Mouse (Mus musculus) heart, embryonic 15.5 days (tissue): ENCODE data around the gene Usp15. TPM values are rescaled to one million over a fixed set of nuclear protein-coding genes. Genes with fewer than 3 reads are reported as not detected.

Experiments used
- ATAC-seq: fragments of 200-750 bp; cut with Nextera tagmentation; replicated peaks from 2 replicates; pipeline ENCODE4 v1.8.0; 2017; ENCODE audit warnings: low read depth, moderate TSS enrichment; ENCODE audit not compliant: insufficient number of reproducible peaks, insufficient read depth, low FRiP score
- H3K27ac ChIP-seq: fragments of 300-500 bp; sonication (generic); 2 replicates; pipeline ENCODE4 v1.5.1; 2015; ENCODE audit warnings: mild to moderate bottlenecking, inconsistent platforms
- H3K27me3 ChIP-seq: fragments of 300-500 bp; sonication (generic); 2 replicates; pipeline ENCODE4 v1.6.1; 2015; ENCODE audit warnings: inconsistent platforms
- H3K36me3 ChIP-seq: fragments of 300-500 bp; sonication (generic); 2 replicates; pipeline ENCODE4 v1.6.1; 2015; ENCODE audit warnings: mild to moderate bottlenecking, inconsistent platforms
- H3K4me1 ChIP-seq: fragments of 300-500 bp; sonication (generic); replicated peaks from 2 replicates; pipeline ENCODE4 v1.6.1; 2015; ENCODE audit warnings: inconsistent platforms
- H3K4me2 ChIP-seq: fragments of 300-500 bp; sonication (generic); 2 replicates; pipeline ENCODE4 v1.6.1; 2015; ENCODE audit warnings: inconsistent platforms, mild to moderate bottlenecking, moderate library complexity
- H3K4me3 ChIP-seq: fragments of 300-500 bp; sonication (generic); 2 replicates; pipeline ENCODE4 v1.5.1; 2015; ENCODE audit warnings: mild to moderate bottlenecking, inconsistent platforms
- H3K9ac ChIP-seq: fragments of 300-500 bp; sonication (generic); 2 replicates; pipeline ENCODE4 v1.6.1; 2015; ENCODE audit warnings: mild to moderate bottlenecking, inconsistent platforms
- H3K9me3 ChIP-seq: fragments of 300-500 bp; sonication (generic); replicated peaks from 2 replicates; pipeline ENCODE4 v1.6.1; 2016; ENCODE audit warnings: inconsistent platforms
- WGBS: fragments of 180-500 bp; shearing (Covaris S2); methylation state at CpG from one replicate; pipeline ENCODE4 v1.1.7; 2015; ENCODE audit warnings: mixed read lengths; 5-methylcytosine and 5-hydroxymethylcytosine counted together
- polyA plus RNA-seq: library from polyadenylated mRNA; unstranded; fragments of >200 nt; fragmentation: Nextera tagmentation; extraction: Ambion mirVana; gene quantifications from 2 replicates; pipeline ENCODE4 v1.2.1, GENCODE M21; 2015

Gene Usp15
- polyA plus RNA-seq, 1 experiment from 2014 or later: 53.5 TPM

DNA sequence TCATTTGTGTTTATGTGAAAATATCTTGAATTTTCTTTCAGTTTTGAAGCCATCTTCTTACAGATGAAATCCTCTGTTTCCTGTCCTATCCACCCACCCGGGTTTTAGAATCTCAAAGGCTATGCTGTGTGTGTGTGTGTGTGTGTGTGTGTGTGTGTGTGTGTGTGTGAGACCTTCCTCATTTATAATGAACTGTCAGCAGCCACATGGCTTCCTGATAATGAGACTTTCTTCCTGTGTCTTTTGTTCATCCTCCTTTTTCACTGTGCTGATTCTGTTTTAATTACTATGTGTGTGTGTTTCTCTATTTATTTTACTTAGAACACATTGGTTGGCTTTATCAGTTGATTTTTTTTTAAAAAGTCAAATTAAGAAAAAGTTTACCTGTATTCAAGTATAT lies 95.5 kb downstream of the Usp15 start:
- Histone ChIP-seq H3K9me3 (no peaks in the 10 kb centered on the region), H3K9ac (no peak overlapping the region), H3K4me2 (no peak overlapping the region), H3K36me3 (no peaks in the 10 kb centered on the region), H3K4me1 (no peaks in the 10 kb centered on the region), H3K4me3 (no peak overlapping the region), H3K27me3 (no peaks in the 10 kb centered on the region), H3K27ac (no peak overlapping the region)
- no peak for ATAC-seq
- 65% methylated on average over 1 of the region's 1 CpGs for WGBS

DNA sequence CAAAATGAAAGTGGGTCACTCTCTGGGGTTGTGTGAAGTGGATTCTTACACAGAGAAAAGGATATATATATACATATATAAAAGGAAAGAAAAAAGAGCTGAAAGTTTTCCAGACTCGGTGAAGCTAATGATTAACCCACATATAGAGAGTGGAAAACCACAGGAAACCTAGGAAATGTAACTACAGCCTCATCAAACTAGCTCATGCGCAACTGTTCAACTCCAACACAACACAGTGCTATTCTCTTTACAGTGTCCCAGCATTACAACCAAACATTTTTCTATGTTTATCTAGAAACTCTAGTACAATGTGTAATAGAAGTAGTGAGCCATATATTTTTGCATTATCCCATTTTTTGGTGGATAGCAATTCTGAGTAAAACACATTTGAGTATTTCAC lies 96.2 kb downstream of the Usp15 start:
- Histone ChIP-seq H3K4me3 (no peak overlapping the region), H3K36me3 (no peaks in the 10 kb centered on the region), H3K4me2 (no peak overlapping the region), H3K27ac (no peak overlapping the region), H3K9ac (no peak overlapping the region), H3K9me3 (no peaks in the 10 kb centered on the region), H3K4me1 (no peaks in the 10 kb centered on the region), H3K27me3 (no peaks in the 10 kb centered on the region)
- no peak for ATAC-seq
- WGBS: 84% methylated on average over 2 of the region's 2 CpGs

DNA sequence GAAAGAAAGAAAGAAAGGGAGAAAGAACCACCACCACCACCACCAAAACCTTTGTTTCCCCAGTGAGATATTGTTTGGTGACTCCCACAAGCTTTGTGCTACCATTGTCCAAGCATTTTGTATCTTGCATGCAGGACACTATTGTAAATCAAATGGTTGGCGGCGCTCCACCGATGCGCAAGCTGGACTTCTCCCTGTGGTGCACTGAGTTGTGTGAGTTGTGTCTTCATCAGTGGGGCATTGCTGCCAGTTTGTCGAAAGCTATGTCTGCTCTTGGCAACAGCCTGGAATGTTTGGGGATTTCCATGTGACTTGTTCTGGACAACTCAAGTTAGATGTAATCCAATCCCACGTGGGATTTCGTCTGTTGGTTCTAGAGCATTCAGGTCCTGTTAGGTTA lies 102.3 kb downstream of the Usp15 start:
- no peaks in the 10 kb centered on the region for H3K27me3 ChIP-seq
- H3K9ac ChIP-seq: no peak overlapping the region
- ATAC-seq: no peak
- H3K4me2 ChIP-seq: no peak overlapping the region
- no peaks in the 10 kb centered on the region for H3K9me3 ChIP-seq
- H3K36me3 ChIP-seq: no peaks in the 10 kb centered on the region
- no peak overlapping the region for H3K27ac ChIP-seq
- no peaks in the 10 kb centered on the region for H3K4me1 ChIP-seq
- H3K4me3 ChIP-seq: no peak overlapping the region
- 78% methylated on average over 7 of the region's 7 CpGs for WGBS

DNA sequence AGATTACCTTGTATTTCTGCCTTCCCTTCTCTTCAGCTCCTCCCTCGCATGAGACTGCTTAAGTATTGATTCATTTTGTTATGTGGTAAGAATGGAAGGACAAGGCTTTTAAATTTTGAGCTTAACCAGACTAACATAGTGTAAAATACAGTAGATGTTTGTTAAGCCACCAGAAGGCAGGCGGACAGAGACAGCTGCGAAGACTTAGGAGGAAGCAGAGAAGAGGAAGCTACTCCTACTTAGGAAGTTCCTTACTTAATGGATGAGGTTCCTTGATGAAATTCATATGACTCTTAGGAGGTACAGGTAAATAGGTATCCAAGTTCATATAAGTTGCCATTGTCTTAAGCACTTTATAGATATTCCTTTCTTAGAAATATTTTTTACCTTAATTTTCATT lies 104.2 kb downstream of the Usp15 start:
- Histone ChIP-seq H3K36me3 (no peaks in the 10 kb centered on the region), H3K4me2 (no peak overlapping the region), H3K9me3 (no peaks in the 10 kb centered on the region), H3K9ac (no peak overlapping the region), H3K4me3 (no peak overlapping the region), H3K27ac (no peak overlapping the region), H3K27me3 (no peaks in the 10 kb centered on the region), H3K4me1 (no peaks in the 10 kb centered on the region)
- WGBS: 60% methylated on average over 3 of the region's 3 CpGs
- ATAC-seq: no peak

DNA sequence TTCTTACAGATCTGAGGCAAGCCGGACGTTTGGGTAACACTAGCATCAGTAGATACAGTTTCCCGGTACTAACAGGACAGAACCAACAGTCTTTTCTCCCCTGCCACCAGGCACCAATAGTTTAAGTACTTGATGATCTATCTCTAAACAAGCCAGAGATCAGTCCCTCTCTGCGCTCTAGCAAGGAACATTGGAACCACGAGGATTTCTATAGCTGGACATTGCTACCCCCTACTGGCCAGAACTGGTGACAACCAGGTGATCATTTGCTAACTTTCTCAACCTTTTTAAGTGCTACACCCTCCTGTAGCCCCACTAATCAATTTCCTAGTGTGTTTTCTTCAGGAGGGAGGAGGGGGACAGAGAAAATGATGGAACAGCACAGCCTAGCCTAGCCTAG lies 105.1 kb downstream of the Usp15 start:
- H3K36me3 ChIP-seq: no peaks in the 10 kb centered on the region
- ATAC-seq: no peak
- H3K27me3 ChIP-seq: no peaks in the 10 kb centered on the region
- H3K4me3 ChIP-seq: no peak overlapping the region
- H3K4me1 ChIP-seq: no peaks in the 10 kb centered on the region
- H3K9ac ChIP-seq: no peak overlapping the region
- no peak overlapping the region for H3K27ac ChIP-seq
- no peak overlapping the region for H3K4me2 ChIP-seq
- no peaks in the 10 kb centered on the region for H3K9me3 ChIP-seq
- 33% methylated on average over 5 of the region's 5 CpGs for WGBS

DNA sequence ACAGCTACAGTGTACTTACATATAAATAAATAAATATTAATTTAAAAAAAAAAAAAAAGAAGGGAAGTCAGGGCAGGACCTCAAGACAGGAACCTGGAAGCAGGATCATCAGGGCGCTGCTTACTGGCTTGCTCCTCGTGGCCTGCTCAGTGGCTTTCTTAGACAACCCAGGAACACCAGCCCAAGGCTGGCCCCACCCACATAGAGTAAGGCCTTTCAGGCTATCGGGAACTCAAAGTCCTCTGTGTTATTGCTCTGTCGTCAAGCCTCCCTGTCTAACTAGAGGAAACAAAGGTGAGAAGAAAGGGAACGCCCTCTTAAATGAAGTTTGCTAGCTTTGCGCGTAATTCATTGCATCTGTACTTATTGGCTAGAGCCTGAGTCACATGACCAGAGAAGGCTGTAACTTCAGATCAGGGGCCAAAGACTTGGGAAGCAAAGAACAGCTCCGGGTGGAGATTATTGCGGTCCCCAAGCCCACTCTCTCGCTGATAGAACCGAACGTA lies 107.3 kb downstream of the Usp15 start:
- H3K27ac ChIP-seq: no peak overlapping the region
- ATAC-seq: no peak
- H3K9ac ChIP-seq: no peak overlapping the region
- H3K4me2 ChIP-seq: no peak overlapping the region
- H3K4me1 ChIP-seq: no peaks in the 10 kb centered on the region
- no peaks in the 10 kb centered on the region for H3K36me3 ChIP-seq
- no peaks in the 10 kb centered on the region for H3K27me3 ChIP-seq
- 74% methylated on average over 12 of the region's 12 CpGs for WGBS
- no peaks in the 10 kb centered on the region for H3K9me3 ChIP-seq
- H3K4me3 ChIP-seq: no peak overlapping the region

DNA sequence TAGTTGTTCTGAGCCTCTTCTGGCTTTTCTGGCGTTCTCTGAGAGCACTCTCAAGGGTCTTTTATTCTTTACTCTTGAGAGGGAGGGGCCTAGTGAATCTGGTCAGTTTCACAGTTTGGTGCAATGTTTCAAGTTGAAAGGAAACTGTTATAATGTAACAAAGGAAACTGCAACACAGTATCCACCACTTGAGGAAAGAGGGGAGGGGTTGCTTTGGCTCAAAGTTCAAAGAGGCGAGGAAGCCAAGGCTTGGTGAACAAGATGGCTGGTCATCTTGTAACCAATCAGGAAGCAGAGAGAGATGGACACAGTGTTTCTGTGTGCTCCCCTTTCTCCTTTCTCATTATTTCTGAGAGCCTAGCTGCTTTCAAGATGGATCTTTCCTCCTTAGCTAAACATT lies 109.9 kb downstream of the Usp15 start:
- no peaks in the 10 kb centered on the region for H3K4me1 ChIP-seq
- no peak overlapping the region for H3K9ac ChIP-seq
- ATAC-seq: no peak
- no peaks in the 10 kb centered on the region for H3K36me3 ChIP-seq
- no peaks in the 10 kb centered on the region for H3K27me3 ChIP-seq
- 81% methylated on average over 2 of the region's 2 CpGs for WGBS
- H3K4me3 ChIP-seq: no peak overlapping the region
- no peak overlapping the region for H3K27ac ChIP-seq
- H3K9me3 ChIP-seq: no peaks in the 10 kb centered on the region
- H3K4me2 ChIP-seq: no peak overlapping the region

DNA sequence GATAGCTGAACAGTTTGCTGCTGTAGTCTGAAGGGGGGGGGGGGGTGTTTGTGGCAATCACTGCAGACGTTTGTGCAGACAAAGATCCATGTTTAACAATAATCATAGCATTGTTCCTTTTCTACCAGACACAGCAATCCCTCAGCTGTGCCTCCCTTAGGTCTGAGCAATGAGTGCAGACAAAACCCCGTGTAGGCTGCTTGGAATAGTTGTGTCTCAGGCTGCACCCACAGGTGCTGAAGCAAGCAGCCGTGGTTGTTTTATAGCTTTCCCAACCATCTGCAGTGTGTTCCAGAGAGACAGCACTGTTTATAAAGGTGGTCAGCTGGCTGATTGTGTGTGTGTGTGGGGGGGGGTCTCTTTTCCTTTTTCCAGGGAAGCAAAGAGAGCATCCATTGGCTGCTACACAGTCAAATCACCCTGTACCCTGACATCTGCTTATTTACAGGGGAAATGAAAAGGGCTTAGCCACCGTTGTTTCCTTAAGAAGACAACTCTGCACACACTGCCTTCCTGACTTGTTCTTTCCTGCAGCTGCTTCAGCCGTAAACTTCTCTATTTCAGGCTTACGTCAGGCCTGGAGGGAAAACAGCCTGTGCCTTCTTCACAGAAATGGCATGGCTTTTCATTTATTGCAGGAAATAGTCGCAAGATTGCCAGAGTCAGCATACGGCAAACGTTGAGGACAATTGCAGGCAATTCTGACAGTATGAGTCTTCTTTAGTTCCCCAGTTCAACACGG lies 111.7 kb downstream of the Usp15 start:
- H3K36me3 ChIP-seq: no peaks in the 10 kb centered on the region
- no peak overlapping the region for H3K9ac ChIP-seq
- no peak overlapping the region for H3K4me2 ChIP-seq
- no peak for ATAC-seq
- no peaks in the 10 kb centered on the region for H3K4me1 ChIP-seq
- no peak overlapping the region for H3K4me3 ChIP-seq
- H3K27ac ChIP-seq: no peak overlapping the region
- H3K9me3 ChIP-seq: no peaks in the 10 kb centered on the region
- H3K27me3 ChIP-seq: no peaks in the 10 kb centered on the region
- 56% methylated on average over 10 of the region's 10 CpGs for WGBS

- no peaks in the 10 kb centered on the region for H3K9me3 ChIP-seq
- H3K27ac ChIP-seq: no peak overlapping the region
- no peaks in the 10 kb centered on the region for H3K27me3 ChIP-seq
- no peak overlapping the region for H3K4me3 ChIP-seq
- H3K9ac ChIP-seq: no peak overlapping the region
- no peak overlapping the region for H3K4me2 ChIP-seq
- no peak for ATAC-seq
- no peaks in the 10 kb centered on the region for H3K4me1 ChIP-seq
- no peaks in the 10 kb centered on the region for H3K36me3 ChIP-seq
- WGBS: 57% methylated on average over 9 of the region's 9 CpGs
These were observed 112.5 kb downstream of the Usp15 start for GRCm38 (mm10) chr10:123084307-123084706.

- Histone ChIP-seq H3K4me3 (peak within 1 kb of the TSS; percentile 98), H3K36me3 (0 out of 2 replicates have a peak, but pooled peaks cover 4% of the 10 kb centered on the region)
- under 1% methylated on average over 58 of the region's 58 CpGs for WGBS
These were observed 120.4 kb downstream of the Usp15 start, which contains the start of gene Mon2 for GRCm38 (mm10) chr10:123076245-123077023. TSS of gene Mon2 (minus strand) at chr10:123076505.

DNA sequence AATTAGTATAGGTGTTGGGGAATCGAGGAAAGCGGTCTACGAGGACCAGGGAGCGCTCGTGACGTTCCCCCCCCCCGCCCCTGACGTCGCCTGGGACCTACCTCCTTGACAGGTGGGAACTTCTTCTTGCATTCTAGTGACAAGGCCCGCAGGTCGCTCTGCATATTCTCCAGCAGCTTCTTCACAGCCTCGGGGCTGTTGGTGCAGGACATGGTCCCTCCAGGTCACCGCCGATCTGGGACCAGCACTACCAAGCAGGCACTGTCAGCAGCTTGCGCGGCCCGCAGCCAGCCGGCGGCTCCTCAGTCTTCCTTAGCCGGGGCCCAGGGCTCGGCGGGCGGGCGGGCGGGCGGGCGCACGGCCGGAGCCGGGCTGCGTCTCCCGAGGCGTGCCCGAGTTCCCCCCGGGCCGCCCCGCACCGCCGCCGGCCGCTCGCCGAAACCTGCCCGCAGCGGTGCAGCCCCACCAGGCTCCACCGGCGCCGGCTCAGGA lies 121.0 kb downstream of the Usp15 start:
- 0 out of 2 replicates have a peak, but pooled peaks cover 4% of the 10 kb centered on the region for H3K36me3 ChIP-seq
- H3K9me3 ChIP-seq: no peaks in the 10 kb centered on the region
- peak overlapping the region; percentile 98 for H3K4me3 ChIP-seq
- peaks cover 30% of the 10 kb centered on the region for H3K4me1 ChIP-seq
- ATAC-seq: peak; percentile 68
- H3K27me3 ChIP-seq: no peaks in the 10 kb centered on the region
- H3K9ac ChIP-seq: peak overlapping the region; percentile 94
- under 1% methylated on average over 44 of the region's 48 CpGs for WGBS
- peak overlapping the region; percentile 89 for H3K27ac ChIP-seq
- peak overlapping the region; percentile 68 for H3K4me2 ChIP-seq

More at GRCm38 (mm10) chr10:123076245-123077023, 120.4 kb downstream of the Usp15 start, which contains the start of gene Mon2:
- H3K4me1 ChIP-seq: peaks cover 29% of the 10 kb centered on the region
- peak within 1 kb of the TSS; percentile 74 for H3K4me2 ChIP-seq
- peak within 1 kb of the TSS; percentile 89 for H3K27ac ChIP-seq
- H3K9me3 ChIP-seq: no peaks in the 10 kb centered on the region
- peak within 1 kb of the TSS; percentile 94 for H3K9ac ChIP-seq
- peak; percentile 99 for ATAC-seq
- no peaks in the 10 kb centered on the region for H3K27me3 ChIP-seq
